Comparison of ENCODE assay signal across 8 mouse cellular contexts in the genomic region with DNA sequence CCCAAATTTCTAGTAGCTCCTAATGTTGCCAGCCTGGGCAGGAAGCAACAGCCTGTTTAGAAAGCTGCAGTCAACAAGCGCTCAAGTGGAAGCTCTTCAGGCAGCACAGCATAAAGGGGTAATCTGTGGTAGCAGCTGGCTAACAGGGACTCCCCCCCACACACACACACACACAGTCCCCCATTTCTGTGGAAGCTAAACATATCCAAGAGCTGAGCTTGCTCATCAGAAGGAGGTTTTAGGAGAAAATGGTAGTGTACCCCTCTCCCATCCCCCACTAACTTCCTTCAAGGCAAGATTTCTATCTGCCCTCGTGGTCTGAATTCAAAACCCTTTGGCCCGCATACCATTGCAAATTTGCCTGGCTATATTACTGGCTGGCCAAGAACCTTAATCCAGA. TPM values are rescaled to one million over a fixed set of nuclear protein-coding genes. Genes with fewer than 3 reads are reported as not detected.
DNase-seq lines count a peak whose midpoint lies in the region; ATAC-seq lines count a peak whose summit lies in the region.
"Had no signal": no experiment of that assay in that cellular context is flagged by ENCODE, and none has a peak within 500 bp of the region (broad histone marks: within the 10 kb centered on the region; RNA-seq: fewer than 3 reads in every experiment).

No protein-coding gene starts in this region.

- H3K9me3 ChIP-seq in hindbrain, embryonic 10.5 days = no peaks in the 10 kb centered on the region
- H3K9me3 ChIP-seq in hindbrain, embryonic 12.5 days (replicated peaks) = no peaks in the 10 kb centered on the region
- no peaks in the 10 kb centered on the region for H3K9me3 ChIP-seq in limb, embryonic 11.5 days (ENCODE audit: control insufficient read depth, low read length)

- H3K4me2 ChIP-seq in hindbrain, embryonic 12.5 days (replicated peaks) = no peak overlapping the region
- H3K4me2 ChIP-seq in limb, embryonic 11.5 days (ENCODE audit: low read depth, severe bottlenecking) = peak overlapping the region; percentile 74; the same call in 1 of the 2 replicates

- no peak for DNase-seq in hindbrain, embryonic 10.5 days (ENCODE audit: low spot score)
- peak; percentile 33 for DNase-seq in thymus, postnatal 14 days
- DNase-seq in thymus, postnatal 4 days = no peak
- no peak for DNase-seq in limb, embryonic 11.5 days (ENCODE audit: low spot score)
- no peak for DNase-seq in adrenal gland, adult 2 months
- no peak for DNase-seq in layer of hippocampus, adult 9-10 months (ENCODE audit: low spot score)

- H3K27ac ChIP-seq in hindbrain, embryonic 10.5 days = peak overlapping the region; percentile 5; the same call in 1 of the 2 replicates
- H3K27ac ChIP-seq in hindbrain, embryonic 12.5 days = no peak overlapping the region
- 0 out of 2 replicates have a peak overlapping the region, but pooled peaks have one; percentile 45 for H3K27ac ChIP-seq in limb, embryonic 11.5 days (replicated peaks; ENCODE audit: low read depth, low read length)

- H3K27me3 ChIP-seq in hindbrain, embryonic 10.5 days (ENCODE audit: insufficient read depth, poor library complexity, severe bottlenecking) = no peaks in the 10 kb centered on the region
- no peaks in the 10 kb centered on the region for H3K27me3 ChIP-seq in hindbrain, embryonic 12.5 days
- H3K27me3 ChIP-seq in limb, embryonic 11.5 days (ENCODE audit: control insufficient read depth, insufficient read depth, low read length) = no peaks in the 10 kb centered on the region

- no peak overlapping the region for H3K4me3 ChIP-seq in hindbrain, embryonic 10.5 days
- no peak overlapping the region for H3K4me3 ChIP-seq in hindbrain, embryonic 12.5 days
- H3K4me3 ChIP-seq in limb, embryonic 11.5 days (ENCODE audit: low read depth, low read length) = no peak overlapping the region

- no peak overlapping the region for H3K9ac ChIP-seq in hindbrain, embryonic 12.5 days
- H3K9ac ChIP-seq in limb, embryonic 11.5 days (ENCODE audit: low read length) = no peak overlapping the region

- WGBS in hindbrain, embryonic 10.5 days = 67% methylated on average over 3 of the region's 3 CpGs
- 65% methylated on average over 3 of the region's 3 CpGs for WGBS in hindbrain, embryonic 12.5 days
- WGBS in limb, embryonic 11.5 days = 51% methylated on average over 3 of the region's 3 CpGs

- H3K36me3 ChIP-seq in hindbrain, embryonic 10.5 days = peaks cover 13% of the 10 kb centered on the region
- 0 out of 2 replicates have a peak, but pooled peaks cover 7% of the 10 kb centered on the region for H3K36me3 ChIP-seq in hindbrain, embryonic 12.5 days
- H3K36me3 ChIP-seq in limb, embryonic 11.5 days (ENCODE audit: control insufficient read depth, insufficient read depth, low read length) = peaks cover 2% of the 10 kb centered on the region; the same call in 1 of the 2 replicates

- H3K4me1 ChIP-seq in hindbrain, embryonic 10.5 days (replicated peaks) = peaks cover 74% of the 10 kb centered on the region
- peaks cover 52% of the 10 kb centered on the region for H3K4me1 ChIP-seq in hindbrain, embryonic 12.5 days
- peaks cover 31% of the 10 kb centered on the region for H3K4me1 ChIP-seq in limb, embryonic 11.5 days (ENCODE audit: control insufficient read depth, insufficient read depth, low read length)

- ATAC-seq in hindbrain, embryonic 12.5 days (ENCODE audit: low FRiP score) = no peak
- ATAC-seq in limb, embryonic 11.5 days (ENCODE audit: insufficient number of reproducible peaks, low FRiP score, low TSS enrichment, low read depth) = no peak
- ATAC-seq: intestine, postnatal 0 days had no signal

RNA-seq across cellular contexts. Expression of a gene that starts 20.4 kb away (rescaled TPM):
- polyA plus RNA-seq in hindbrain, embryonic 10.5 days (2016; fragmentation: Nextera tagmentation; extraction: Ambion mirVana) = 3.0 TPM in 2 replicates
- 3.7 and 3.9 TPM in 2 replicates for polyA plus RNA-seq in hindbrain, embryonic 12.5 days (2016; fragmentation: Nextera tagmentation; extraction: Ambion mirVana)
- 4.9 and 5.2 TPM in 2 replicates for polyA plus RNA-seq in limb, embryonic 11.5 days (2014; fragmentation: Nextera tagmentation; extraction: Ambion mirVana)
- 10 to 100 TPM; 16.4 to 23.1 TPM for total RNA-seq in adrenal gland, adult 2 months (2021)
- 10.1 and 10.8 TPM in 2 replicates for polyA plus RNA-seq in adrenal gland, adult 2 months (2012; rRNA removed)
